Mouse (Mus musculus): ENCODE results near the gene Sdhc. TPM values are rescaled to one million over a fixed set of nuclear protein-coding genes. Genes with fewer than 3 reads are reported as not detected.
"Not testable (repeated sequence)": the region's sequence is repeated elsewhere in the genome, so short reads cannot be mapped to it uniquely, and the experiment has no call there.

Gene Sdhc
- total and polyA plus RNA-seq, 2 experiments from 2014 or later, result 754 to 891 TPM

- H3K27ac ChIP-seq (ENCODE audit: low read depth), result no peak overlapping the region
- H3K9me3 ChIP-seq (replicated peaks; ENCODE audit: control insufficient read depth, low read length), result no peaks in the 10 kb centered on the region
- 37% methylated on average over 2 of the region's 2 CpGs for WGBS
- no peak for TF ChIP-seq CTCF (IDR thresholded peaks at IDR 0.05; ENCODE audit: low read depth)
- TF ChIP-seq EP300 (IDR thresholded peaks at IDR 0.05; ENCODE audit: low read depth), result no peak
- H3K4me3 ChIP-seq (ENCODE audit: low read depth, low read length), result no peak overlapping the region
- peaks cover 10% of the 10 kb centered on the region; the same call in 1 of the 2 replicates for H3K4me1 ChIP-seq (ENCODE audit: control insufficient read depth, insufficient read depth)
- DNase-seq (ENCODE audit: low spot score) (no peak), ATAC-seq (ENCODE audit: insufficient read depth, low read depth) (no peak)
- no peak overlapping the region for H3K9ac ChIP-seq (replicated peaks; ENCODE audit: low read depth, low read length)
- no peaks in the 10 kb centered on the region for H3K27me3 ChIP-seq (ENCODE audit: control insufficient read depth, insufficient read depth, low read length)
- no peaks in the 10 kb centered on the region for H3K36me3 ChIP-seq (replicated peaks; ENCODE audit: control insufficient read depth, insufficient read depth, low read length)
- no peak overlapping the region for H3K4me2 ChIP-seq (ENCODE audit: low read depth, low read length)
Measured at GRCm38 (mm10) chr1:171097612-171098011, 52.8 kb downstream of the Sdhc start.

- Histone ChIP-seq H3K9me3 (replicated peaks; ENCODE audit: control insufficient read depth, low read length) (no peaks in the 10 kb centered on the region), H3K4me2 (ENCODE audit: low read depth, low read length) (no peak overlapping the region), H3K4me3 (ENCODE audit: low read depth, low read length) (no peak overlapping the region), H3K27me3 (ENCODE audit: control insufficient read depth, insufficient read depth, low read length) (no peaks in the 10 kb centered on the region), H3K36me3 (replicated peaks; ENCODE audit: control insufficient read depth, insufficient read depth, low read length) (no peaks in the 10 kb centered on the region), H3K9ac (replicated peaks; ENCODE audit: low read depth, low read length) (no peak overlapping the region), H3K4me1 (ENCODE audit: control insufficient read depth, insufficient read depth) (peaks cover 10% of the 10 kb centered on the region; the same call in 1 of the 2 replicates), H3K27ac (ENCODE audit: low read depth) (no peak overlapping the region)
- TF ChIP-seq EP300 (IDR thresholded peaks at IDR 0.05; ENCODE audit: low read depth) (no peak), CTCF (IDR thresholded peaks at IDR 0.05; ENCODE audit: low read depth) (no peak)
- ATAC-seq (ENCODE audit: insufficient read depth, low read depth) (no peak), DNase-seq (ENCODE audit: low spot score) (no peak)
Measured at GRCm38 (mm10) chr1:171097136-171097535, 53.3 kb downstream of the Sdhc start.

GRCm38 (mm10) chr1:171096110-171096964 is 54.1 kb downstream of the Sdhc start:
- no peak overlapping the region for H3K4me3 ChIP-seq (ENCODE audit: low read depth, low read length)
- no peak for ATAC-seq (ENCODE audit: insufficient read depth, low read depth)

GRCm38 (mm10) chr1:171094424-171094823 is 56.0 kb downstream of the Sdhc start:
- Histone ChIP-seq H3K27ac (ENCODE audit: low read depth) (no peak overlapping the region), H3K36me3 (replicated peaks; ENCODE audit: control insufficient read depth, insufficient read depth, low read length) (no peaks in the 10 kb centered on the region), H3K9ac (replicated peaks; ENCODE audit: low read depth, low read length) (no peak overlapping the region), H3K4me3 (ENCODE audit: low read depth, low read length) (no peak overlapping the region), H3K27me3 (ENCODE audit: control insufficient read depth, insufficient read depth, low read length) (no peaks in the 10 kb centered on the region), H3K4me1 (ENCODE audit: control insufficient read depth, insufficient read depth) (peaks cover 10% of the 10 kb centered on the region; the same call in 1 of the 2 replicates), H3K4me2 (ENCODE audit: low read depth, low read length) (no peak overlapping the region), H3K9me3 (replicated peaks; ENCODE audit: control insufficient read depth, low read length) (no peaks in the 10 kb centered on the region)
- 48% methylated on average over 4 of the region's 4 CpGs for WGBS
- ATAC-seq (ENCODE audit: insufficient read depth, low read depth) (no peak), DNase-seq (ENCODE audit: low spot score) (no peak)
- no peak for TF ChIP-seq EP300 (IDR thresholded peaks at IDR 0.05; ENCODE audit: low read depth)
- TF ChIP-seq CTCF (IDR thresholded peaks at IDR 0.05; ENCODE audit: low read depth), result no peak

More at GRCm38 (mm10) chr1:171096110-171096964, 54.1 kb downstream of the Sdhc start:
- H3K9ac ChIP-seq (replicated peaks; ENCODE audit: low read depth, low read length), result no peak overlapping the region
- H3K9me3 ChIP-seq (replicated peaks; ENCODE audit: control insufficient read depth, low read length), result no peaks in the 10 kb centered on the region
- 27% methylated on average over 10 of the region's 10 CpGs for WGBS
- no peaks in the 10 kb centered on the region for H3K36me3 ChIP-seq (replicated peaks; ENCODE audit: control insufficient read depth, insufficient read depth, low read length)
- no peaks in the 10 kb centered on the region for H3K27me3 ChIP-seq (ENCODE audit: control insufficient read depth, insufficient read depth, low read length)
- no peak overlapping the region for H3K4me2 ChIP-seq (ENCODE audit: low read depth, low read length)
- H3K27ac ChIP-seq (ENCODE audit: low read depth), result no peak overlapping the region
- H3K4me1 ChIP-seq (ENCODE audit: control insufficient read depth, insufficient read depth), result peaks cover 10% of the 10 kb centered on the region; the same call in 1 of the 2 replicates
- DNase-seq (ENCODE audit: low spot score), result no peak
- TF ChIP-seq EP300 (IDR thresholded peaks at IDR 0.05; ENCODE audit: low read depth), result no peak

- DNase-seq (ENCODE audit: low spot score), result no peak
- Histone ChIP-seq H3K27me3 (ENCODE audit: control insufficient read depth, insufficient read depth, low read length) (peaks cover 9% of the 10 kb centered on the region), H3K4me1 (ENCODE audit: control insufficient read depth, insufficient read depth) (no peaks in the 10 kb centered on the region), H3K9me3 (replicated peaks; ENCODE audit: control insufficient read depth, low read length) (no peaks in the 10 kb centered on the region), H3K9ac (replicated peaks; ENCODE audit: low read depth, low read length) (no peak overlapping the region), H3K4me2 (ENCODE audit: low read depth, low read length) (no peak overlapping the region), H3K27ac (ENCODE audit: low read depth) (no peak overlapping the region), H3K36me3 (replicated peaks; ENCODE audit: control insufficient read depth, insufficient read depth, low read length) (no peaks in the 10 kb centered on the region), H3K4me3 (ENCODE audit: low read depth, low read length) (no peak overlapping the region)
- WGBS, result 17% methylated on average over 2 of the region's 2 CpGs
- no peak for TF ChIP-seq CTCF (IDR thresholded peaks at IDR 0.05; ENCODE audit: low read depth)
- ATAC-seq (ENCODE audit: insufficient read depth, low read depth), result no peak
Measured at GRCm38 (mm10) chr1:171090761-171091160, 59.6 kb downstream of the Sdhc start.

GRCm38 (mm10) chr1:171089891-171090290 is 60.5 kb downstream of the Sdhc start:
- WGBS, result 92% methylated on average over 1 of the region's 1 CpGs
- Histone ChIP-seq H3K9ac (replicated peaks; ENCODE audit: low read depth, low read length) (no peak overlapping the region), H3K4me1 (ENCODE audit: control insufficient read depth, insufficient read depth) (no peaks in the 10 kb centered on the region), H3K36me3 (replicated peaks; ENCODE audit: control insufficient read depth, insufficient read depth, low read length) (no peaks in the 10 kb centered on the region), H3K4me3 (ENCODE audit: low read depth, low read length) (no peak overlapping the region), H3K9me3 (replicated peaks; ENCODE audit: control insufficient read depth, low read length) (no peaks in the 10 kb centered on the region), H3K4me2 (ENCODE audit: low read depth, low read length) (no peak overlapping the region), H3K27me3 (ENCODE audit: control insufficient read depth, insufficient read depth, low read length) (peaks cover 9% of the 10 kb centered on the region), H3K27ac (ENCODE audit: low read depth) (no peak overlapping the region)
- DNase-seq (ENCODE audit: low spot score) (no peak), ATAC-seq (ENCODE audit: insufficient read depth, low read depth) (no peak)
- TF ChIP-seq EP300 (IDR thresholded peaks at IDR 0.05; ENCODE audit: low read depth) (no peak), CTCF (IDR thresholded peaks at IDR 0.05; ENCODE audit: low read depth) (no peak)

- ATAC-seq (ENCODE audit: insufficient read depth, low read depth); H3K9me3 ChIP-seq (replicated peaks; ENCODE audit: control insufficient read depth, low read length); H3K4me2 ChIP-seq (ENCODE audit: low read depth, low read length); H3K9ac ChIP-seq (replicated peaks; ENCODE audit: low read depth, low read length); H3K4me3 ChIP-seq (ENCODE audit: low read depth, low read length); DNase-seq (ENCODE audit: low spot score); H3K36me3 ChIP-seq (replicated peaks; ENCODE audit: control insufficient read depth, insufficient read depth, low read length); H3K4me1 ChIP-seq (ENCODE audit: control insufficient read depth, insufficient read depth); H3K27me3 ChIP-seq (ENCODE audit: control insufficient read depth, insufficient read depth, low read length); H3K27ac ChIP-seq (ENCODE audit: low read depth): not testable (repeated sequence)
- WGBS, result 4% methylated on average over 10 of the region's 10 CpGs
Measured at GRCm38 (mm10) chr1:171088237-171088869, 62.0 kb downstream of the Sdhc start.

Measured in heart, postnatal 0 days (tissue).